Mouse (Mus musculus) liver, embryonic 16.5 days (tissue): ENCODE data around the gene Irx4. TPM values are rescaled to one million over a fixed set of nuclear protein-coding genes. Genes with fewer than 3 reads are reported as not detected.

Experiments used
- ATAC-seq: fragments of 200-750 bp; cut with Nextera tagmentation; 2 replicates; pipeline ENCODE4 v1.8.0; 2017; ENCODE audit warnings: low read depth, mild to moderate bottlenecking, moderate number of reproducible peaks, moderate library complexity
- H3K27ac ChIP-seq: fragments of 300-500 bp; sonication (generic); 2 replicates; pipeline ENCODE4 v1.5.1; 2014; ENCODE audit warnings: mild to moderate bottlenecking, low read length
- H3K27me3 ChIP-seq: fragments of 300-500 bp; sonication (generic); 2 replicates; pipeline ENCODE4 v1.6.1; 2014; ENCODE audit warnings: low read depth, low read length, mixed read lengths; ENCODE audit not compliant: control insufficient read depth, insufficient read depth
- H3K36me3 ChIP-seq: fragments of 300-500 bp; sonication (generic); 2 replicates; pipeline ENCODE4 v1.6.1; 2014; ENCODE audit warnings: mild to moderate bottlenecking; ENCODE audit not compliant: control insufficient read depth, insufficient read depth
- H3K4me1 ChIP-seq: fragments of 300-500 bp; sonication (generic); 2 replicates; pipeline ENCODE4 v1.6.1; 2014; ENCODE audit warnings: low read depth, low read length, mixed read lengths; ENCODE audit not compliant: control insufficient read depth
- H3K4me2 ChIP-seq: fragments of 300-500 bp; sonication (generic); 2 replicates; pipeline ENCODE4 v1.6.1; 2014; ENCODE audit warnings: low read depth, low read length, mixed read lengths
- H3K4me3 ChIP-seq: fragments of 300-500 bp; sonication (generic); 2 replicates; pipeline ENCODE4 v1.5.1; 2014; ENCODE audit warnings: low read depth, mild to moderate bottlenecking, low read length
- H3K9ac ChIP-seq: fragments of 300-500 bp; sonication (generic); 2 replicates; pipeline ENCODE4 v1.6.1; 2014; ENCODE audit warnings: low read depth, low read length
- H3K9me3 ChIP-seq: fragments of 300-500 bp; sonication (generic); replicated peaks from 2 replicates; pipeline ENCODE4 v1.6.1; 2016; ENCODE audit warnings: low read length; ENCODE audit not compliant: control insufficient read depth
- WGBS: fragments of 180-500 bp; shearing (Covaris S2); extraction: QIAGEN DNeasy Blood & Tissue Kit; methylation state at CpG from one replicate; pipeline ENCODE4 v1.1.7; 2014; ENCODE audit not compliant: insufficient replicate concordance; 5-methylcytosine and 5-hydroxymethylcytosine counted together
- polyA plus RNA-seq: library from polyadenylated mRNA; unstranded; fragments of >200 nt; fragmentation: Nextera tagmentation; extraction: Ambion mirVana; gene quantifications from 2 replicates; pipeline ENCODE4 v1.2.1, GENCODE M21; 2015

The Irx4 gene
- not detected in 2 replicates for polyA plus RNA-seq

GRCm38 (mm10) chr13:73260354-73261035 lies at the start of gene Irx4:
TSS of gene Irx4 (plus strand) at chr13:73260479.
- Histone ChIP-seq H3K4me2 (no peak within 1 kb of the TSS), H3K9me3 (no peaks in the 10 kb centered on the region), H3K9ac (no peak within 1 kb of the TSS), H3K4me1 (no peaks in the 10 kb centered on the region), H3K27me3 (peaks cover 77% of the 10 kb centered on the region), H3K4me3 (no peak within 1 kb of the TSS), H3K27ac (no peak within 1 kb of the TSS), H3K36me3 (no peaks in the 10 kb centered on the region)
- 3% methylated on average over 80 of the region's 86 CpGs for WGBS
- no peak for ATAC-seq

DNA sequence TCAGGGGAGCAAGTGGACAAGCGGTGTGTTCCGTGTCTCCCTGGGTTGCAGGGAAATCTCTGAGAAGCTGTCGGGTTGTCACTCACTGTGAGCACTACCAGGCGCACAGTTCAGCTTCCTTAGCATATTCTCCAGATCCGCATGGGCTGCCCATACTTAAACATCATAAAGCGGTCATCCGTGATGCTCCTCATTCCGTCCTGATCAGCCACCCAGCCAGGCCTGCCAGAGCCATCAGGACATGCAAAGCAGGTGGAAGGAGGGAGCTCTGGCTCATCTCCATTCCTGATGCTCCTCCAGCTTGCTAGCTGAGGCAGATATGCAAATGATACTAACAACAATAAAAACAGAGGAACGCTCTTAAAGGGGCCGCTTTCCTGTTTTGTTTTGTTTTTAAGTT lies 46.0 kb upstream of the Irx4 start:
- Histone ChIP-seq H3K9me3 (no peaks in the 10 kb centered on the region), H3K4me2 (no peak overlapping the region), H3K36me3 (no peaks in the 10 kb centered on the region), H3K27ac (no peak overlapping the region), H3K4me1 (no peaks in the 10 kb centered on the region), H3K27me3 (no peaks in the 10 kb centered on the region), H3K4me3 (no peak overlapping the region), H3K9ac (no peak overlapping the region)
- 55% methylated on average over 10 of the region's 10 CpGs for WGBS
- ATAC-seq: no peak

DNA sequence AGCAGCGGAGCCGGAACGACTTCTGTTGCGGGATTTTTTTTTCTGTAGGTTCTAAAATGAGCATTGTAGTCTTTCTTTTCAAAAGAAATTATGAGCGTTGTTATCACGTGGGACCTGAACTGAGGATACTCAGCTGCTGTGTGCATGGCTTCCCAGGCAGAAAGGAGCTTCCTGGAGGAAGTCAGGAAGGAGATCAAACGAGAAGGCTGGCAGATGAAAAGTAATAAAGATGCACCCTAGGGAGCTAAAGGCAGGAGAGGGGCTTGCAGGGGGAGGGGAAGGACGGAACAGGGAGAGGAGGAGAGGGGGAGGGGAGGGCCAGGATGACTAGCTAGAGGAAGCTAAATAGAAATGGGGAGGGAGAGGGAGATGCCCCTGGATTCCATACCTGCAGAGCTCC lies 23.8 kb upstream of the Irx4 start:
- H3K4me3 ChIP-seq: no peak overlapping the region
- 40% methylated on average over 8 of the region's 8 CpGs for WGBS
- no peak overlapping the region for H3K4me2 ChIP-seq
- H3K36me3 ChIP-seq: no peaks in the 10 kb centered on the region
- ATAC-seq: no peak
- no peak overlapping the region for H3K27ac ChIP-seq
- H3K4me1 ChIP-seq: no peaks in the 10 kb centered on the region
- no peak overlapping the region for H3K9ac ChIP-seq
- H3K9me3 ChIP-seq: no peaks in the 10 kb centered on the region
- no peaks in the 10 kb centered on the region for H3K27me3 ChIP-seq

DNA sequence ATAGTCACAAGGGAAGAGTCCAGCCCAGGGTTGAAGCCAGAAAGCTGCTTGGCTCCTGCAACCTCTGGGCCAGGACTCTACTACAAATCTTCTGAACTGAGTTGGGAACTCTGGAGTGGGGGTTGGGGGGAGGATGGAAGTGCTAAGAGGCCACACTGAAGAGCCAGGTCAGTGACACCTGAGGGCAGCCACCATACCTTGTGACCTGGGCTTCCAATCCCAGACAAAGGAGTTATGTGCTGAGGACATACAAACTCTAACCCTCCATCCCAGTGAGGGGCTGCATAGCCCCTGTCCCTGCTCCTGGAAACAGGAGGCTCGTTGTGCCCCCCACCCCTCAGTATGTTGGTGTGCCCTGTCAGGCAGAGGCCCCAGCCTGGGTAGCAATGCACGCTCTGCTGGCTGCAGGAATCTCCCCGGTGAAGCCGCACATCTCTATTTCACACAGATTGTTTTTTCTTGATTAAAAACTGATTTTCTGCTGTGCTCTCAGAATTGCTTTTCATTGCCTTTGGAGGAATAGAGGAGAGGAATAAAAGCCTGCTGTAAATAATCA lies 21.0 kb upstream of the Irx4 start:
- WGBS: 67% methylated on average over 4 of the region's 4 CpGs
- H3K27me3 ChIP-seq: no peaks in the 10 kb centered on the region
- no peaks in the 10 kb centered on the region for H3K36me3 ChIP-seq
- H3K4me2 ChIP-seq: no peak overlapping the region
- H3K4me1 ChIP-seq: no peaks in the 10 kb centered on the region
- no peaks in the 10 kb centered on the region for H3K9me3 ChIP-seq
- no peak for ATAC-seq
- no peak overlapping the region for H3K27ac ChIP-seq
- no peak overlapping the region for H3K4me3 ChIP-seq
- no peak overlapping the region for H3K9ac ChIP-seq

DNA sequence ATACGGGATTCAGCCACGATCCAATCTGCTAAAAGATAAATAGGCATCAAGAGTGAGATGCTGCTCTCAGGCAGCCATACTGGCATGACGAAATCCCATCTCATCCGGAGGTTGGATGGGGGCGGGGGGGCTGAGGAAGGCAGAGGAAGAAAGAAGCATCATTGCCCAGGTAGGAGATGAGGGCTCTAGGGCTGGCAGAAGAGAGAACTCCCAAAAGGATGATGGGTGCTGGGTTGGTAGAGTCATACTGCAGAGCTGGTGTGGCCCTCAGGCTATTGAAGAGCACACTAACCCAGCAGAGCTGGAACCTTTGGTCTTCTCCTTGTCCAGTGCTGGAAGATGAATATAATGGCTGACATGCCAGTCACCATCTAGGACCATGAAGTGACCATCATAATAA lies 17.7 kb upstream of the Irx4 start:
- ATAC-seq: no peak
- Histone ChIP-seq H3K4me3 (no peak overlapping the region), H3K27ac (no peak overlapping the region), H3K4me1 (no peaks in the 10 kb centered on the region), H3K9me3 (no peaks in the 10 kb centered on the region), H3K9ac (no peak overlapping the region), H3K4me2 (no peak overlapping the region), H3K27me3 (no peaks in the 10 kb centered on the region), H3K36me3 (no peaks in the 10 kb centered on the region)
- 66% methylated on average over 5 of the region's 5 CpGs for WGBS

GRCm38 (mm10) chr13:73246961-73247360 lies 13.3 kb upstream of the Irx4 start:
- H3K27me3 ChIP-seq: no peaks in the 10 kb centered on the region
- 46% methylated on average over 4 of the region's 4 CpGs for WGBS
- H3K9me3 ChIP-seq: no peaks in the 10 kb centered on the region
- H3K4me2 ChIP-seq: no peak overlapping the region
- no peak for ATAC-seq
- no peak overlapping the region for H3K27ac ChIP-seq
- H3K4me3 ChIP-seq: no peak overlapping the region
- no peaks in the 10 kb centered on the region for H3K36me3 ChIP-seq
- H3K9ac ChIP-seq: no peak overlapping the region
- H3K4me1 ChIP-seq: no peaks in the 10 kb centered on the region

DNA sequence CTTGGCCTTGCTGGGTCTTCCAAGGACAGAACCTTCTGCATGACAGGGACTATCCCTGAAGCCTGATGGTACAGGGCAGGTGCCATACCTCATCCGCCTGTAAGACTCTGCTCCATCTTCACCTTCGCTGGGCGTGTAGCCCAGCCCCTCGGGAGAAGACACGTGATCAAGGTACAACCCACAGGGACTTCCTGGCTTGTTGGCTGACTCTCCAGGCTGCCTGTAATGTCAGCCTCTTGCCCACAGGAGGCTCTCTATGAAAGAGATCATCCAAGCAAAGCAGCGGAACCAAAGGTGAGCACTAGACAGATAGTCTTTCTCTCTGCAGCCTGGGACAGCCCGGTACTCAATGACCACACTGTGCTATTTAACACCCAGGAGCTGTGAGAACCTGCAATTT lies 9.1 kb upstream of the Irx4 start:
- no peak for ATAC-seq
- no peak overlapping the region for H3K4me2 ChIP-seq
- H3K27me3 ChIP-seq: no peaks in the 10 kb centered on the region
- no peaks in the 10 kb centered on the region for H3K4me1 ChIP-seq
- no peak overlapping the region for H3K9ac ChIP-seq
- no peaks in the 10 kb centered on the region for H3K36me3 ChIP-seq
- no peak overlapping the region for H3K4me3 ChIP-seq
- H3K27ac ChIP-seq: no peak overlapping the region
- 20% methylated on average over 7 of the region's 7 CpGs for WGBS
- no peaks in the 10 kb centered on the region for H3K9me3 ChIP-seq

DNA sequence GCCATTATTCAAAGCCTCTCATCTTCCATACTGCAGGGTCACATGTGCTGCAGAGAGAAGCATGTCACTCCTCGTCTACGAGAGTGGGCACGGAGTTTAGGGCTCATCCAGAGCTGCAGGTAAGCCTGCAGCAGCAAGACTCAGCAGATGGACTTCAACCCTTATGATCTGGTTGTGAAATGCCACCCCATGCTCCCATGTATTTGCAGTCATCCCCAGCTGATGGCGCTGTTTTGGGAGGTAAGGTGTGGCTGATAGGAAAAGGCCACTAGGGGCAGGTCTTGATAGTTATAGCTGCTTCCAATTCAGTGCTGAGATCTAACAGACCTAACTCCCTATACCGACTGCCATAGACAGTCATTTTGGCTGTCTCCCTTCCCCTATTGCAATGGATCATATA lies 8.3 kb upstream of the Irx4 start:
- Histone ChIP-seq H3K4me2 (no peak overlapping the region), H3K36me3 (no peaks in the 10 kb centered on the region), H3K9me3 (no peaks in the 10 kb centered on the region), H3K9ac (no peak overlapping the region), H3K4me1 (no peaks in the 10 kb centered on the region), H3K27ac (no peak overlapping the region), H3K27me3 (no peaks in the 10 kb centered on the region), H3K4me3 (no peak overlapping the region)
- 36% methylated on average over 5 of the region's 5 CpGs for WGBS
- ATAC-seq: no peak

DNA sequence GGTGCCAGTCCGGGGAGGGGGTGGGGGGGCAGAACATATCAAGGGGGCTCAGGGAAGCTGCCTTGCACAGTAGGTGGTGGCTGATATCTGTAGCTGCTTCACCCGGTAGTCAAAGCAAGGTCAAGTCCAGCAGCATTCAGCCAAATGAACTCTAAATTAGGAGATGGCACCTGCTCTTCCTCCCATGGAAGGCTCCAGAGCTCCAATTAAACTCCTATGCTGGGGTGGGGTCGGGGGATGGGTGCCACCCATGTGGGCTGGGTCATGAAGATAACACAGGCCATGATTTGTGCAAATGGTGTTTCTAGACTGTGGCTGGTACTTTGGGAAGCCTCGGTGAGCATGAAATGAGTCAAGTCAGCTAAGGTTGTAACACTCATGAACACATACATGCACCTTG lies 1.9 kb upstream of the Irx4 start:
- 37% methylated on average over 4 of the region's 4 CpGs for WGBS
- Histone ChIP-seq H3K36me3 (no peaks in the 10 kb centered on the region), H3K4me2 (no peak overlapping the region), H3K27ac (no peak overlapping the region), H3K4me3 (no peak overlapping the region), H3K27me3 (peaks cover 56% of the 10 kb centered on the region), H3K9ac (no peak overlapping the region), H3K4me1 (no peaks in the 10 kb centered on the region), H3K9me3 (no peaks in the 10 kb centered on the region)
- ATAC-seq: no peak
